In the genomic region with DNA sequence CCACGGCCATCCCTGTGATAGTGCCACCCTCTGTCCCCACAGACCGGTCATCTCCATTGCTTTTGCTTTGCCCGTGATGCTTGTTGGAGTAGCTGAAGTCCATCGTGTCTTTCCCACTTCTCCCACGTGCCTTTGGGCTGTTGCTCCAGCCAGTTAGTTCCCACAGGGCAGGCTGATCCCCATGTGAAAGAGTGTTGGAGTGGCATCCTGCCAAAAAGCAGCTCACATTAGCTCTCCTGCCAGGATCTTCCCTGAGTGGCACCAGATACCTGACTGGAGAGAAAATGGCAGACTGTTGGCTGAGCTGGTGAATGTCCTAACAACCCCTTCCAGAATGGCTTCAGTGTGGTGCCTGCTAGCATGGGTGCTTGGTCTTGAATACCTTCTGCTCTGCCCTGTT, we compare ENCODE assay signal across 12 mouse cellular contexts. TPM values are rescaled to one million over a fixed set of nuclear protein-coding genes. Genes with fewer than 3 reads are reported as not detected.
DNase-seq lines count a peak whose midpoint lies in the region; ATAC-seq and TF ChIP-seq lines count a peak whose summit lies in the region.
"Had no signal": no experiment of that assay in that cellular context is flagged by ENCODE, and none has a peak within 500 bp of the region (broad histone marks: within the 10 kb centered on the region; RNA-seq: fewer than 3 reads in every experiment).

No protein-coding gene starts in this region.

- no peak overlapping the region for H3K9ac ChIP-seq in forebrain, embryonic 15.5 days (replicated peaks)
- H3K9ac ChIP-seq: lung, embryonic 14.5 days had no signal

- 33% methylated on average over 5 of the region's 5 CpGs for WGBS in cerebellum, adult 2 months
- 75% methylated on average over 5 of the region's 5 CpGs for WGBS in forebrain, embryonic 15.5 days

- TF ChIP-seq CTCF in cerebellum, adult 2 months (IDR thresholded peaks at IDR 0.05; ENCODE audit: borderline replicate concordance, insufficient read depth, low read depth, low read length) = no peak

- ATAC-seq in forebrain, embryonic 15.5 days (replicated peaks) = no peak
- ATAC-seq: midbrain, embryonic 16.5 days had no signal

- H3K9me3 ChIP-seq in forebrain, embryonic 15.5 days = no peaks in the 10 kb centered on the region

- H3K27ac ChIP-seq in cerebellum, adult 2 months (ENCODE audit: insufficient read depth, low read length) = no peak overlapping the region
- H3K27ac ChIP-seq in forebrain, embryonic 15.5 days (replicated peaks) = no peak overlapping the region
- H3K27ac ChIP-seq: forebrain, embryonic 10.5 days had no signal

- peak; percentile 58 for DNase-seq in gastrocnemius, adult 18-20 months (ENCODE audit: low spot score)
- no peak for DNase-seq in gastrocnemius, postnatal 14 days
- peak; percentile 29 for DNase-seq in left cerebral cortex, postnatal 4 days
- DNase-seq in left cerebral cortex, adult 9 months (ENCODE audit: low spot score in 2 of 2) = no peak
- peak; percentile 62 to 75 for DNase-seq in cerebellum, adult 2 months
- DNase-seq in kidney, adult 9 months = peak; percentile 60
- no peak for DNase-seq in lung, postnatal 14 days
- DNase-seq: lung, embryonic 14.5 days had no signal

- H3K4me2 ChIP-seq in forebrain, embryonic 15.5 days (replicated peaks) = no peak overlapping the region
- H3K4me2 ChIP-seq: lung, embryonic 14.5 days had no signal

- H3K36me3 ChIP-seq in forebrain, embryonic 15.5 days = peaks cover 72% of the 10 kb centered on the region

- peaks cover 9% of the 10 kb centered on the region for H3K4me1 ChIP-seq in cerebellum, adult 2 months (ENCODE audit: control insufficient read depth, insufficient read depth, low read length)
- H3K4me1 ChIP-seq in forebrain, embryonic 15.5 days = no peaks in the 10 kb centered on the region

- no peak for TF ChIP-seq POLR2A in cerebellum, adult 2 months (IDR thresholded peaks at IDR 0.05; ENCODE audit: borderline replicate concordance, insufficient read depth, low read length)

- H3K4me3 ChIP-seq in cerebellum, adult 2 months (replicated peaks; ENCODE audit: insufficient read depth, low read depth, low read length) = no peak overlapping the region
- H3K4me3 ChIP-seq in forebrain, embryonic 15.5 days = no peak overlapping the region
- H3K4me3 ChIP-seq: forebrain, embryonic 10.5 days had no signal

- no peaks in the 10 kb centered on the region for H3K27me3 ChIP-seq in cerebellum, adult 2 months (ENCODE audit: control insufficient read depth, insufficient read depth, low read length)
- H3K27me3 ChIP-seq in forebrain, embryonic 15.5 days = no peaks in the 10 kb centered on the region

- intact Hi-C loops in gastrocnemius, postnatal 14 days (cut with DNase I; ENCODE audit: low total_unique reads) = no loop called here
- intact Hi-C loops in left cerebral cortex, postnatal 4 days (cut with DNase I) = no loop called here

RNA-seq across cellular contexts. Expression of gene Clta, which starts 27.3 kb away (rescaled TPM):
- 10 to 100 TPM; 48.4 to 58.3 TPM for total RNA-seq in gastrocnemius, adult 18-20 months (2021)
- total RNA-seq in gastrocnemius, postnatal 14 days (2021) = 10 to 100 TPM; 65.7 to 75.0 TPM
- total RNA-seq in left cerebral cortex, postnatal 4 days (2021) = 100 to 1,000 TPM; 333 to 337 TPM
- 459 and 486 TPM in 2 replicates for polyA plus RNA-seq in cerebellum, adult 2 months (2012; rRNA removed)
- polyA plus RNA-seq in forebrain, embryonic 15.5 days (2015; fragmentation: Nextera tagmentation; extraction: Ambion mirVana) = 309 and 310 TPM in 2 replicates

RNA-seq across cellular contexts. Expression of gene Ccin, which starts 48.2 kb away (rescaled TPM):
- not detected for total RNA-seq in gastrocnemius, adult 18-20 months (2021)
- total RNA-seq in gastrocnemius, postnatal 14 days (2021) = under 1 TPM in 1 of 2 experiments, not detected in 1; 0.14 TPM
- under 1 TPM in 1 of 2 experiments, not detected in 1; 0.26 TPM for total RNA-seq in left cerebral cortex, postnatal 4 days (2021)
- polyA plus RNA-seq in cerebellum, adult 2 months (2012; rRNA removed) = not detected in 2 replicates
- polyA plus RNA-seq in forebrain, embryonic 15.5 days (2015; fragmentation: Nextera tagmentation; extraction: Ambion mirVana) = not detected in 2 replicates
- total RNA-seq: left cerebral cortex, adult 8-10 months had no signal
- polyA plus RNA-seq: forebrain, embryonic 10.5 days; lung, embryonic 14.5 days; midbrain, embryonic 16.5 days had no signal

RNA-seq across cellular contexts. Expression of gene Gne, which starts 52.5 kb away (rescaled TPM):
- 10 to 100 TPM in 1 of 2 experiments, 1 to 10 TPM in 1; 9.5 to 12.4 TPM for total RNA-seq in gastrocnemius, adult 18-20 months (2021)
- 10 to 100 TPM; 12.4 to 13.0 TPM for total RNA-seq in gastrocnemius, postnatal 14 days (2021)
- 10 to 100 TPM; 46.3 to 51.6 TPM for total RNA-seq in left cerebral cortex, postnatal 4 days (2021)
- polyA plus RNA-seq in cerebellum, adult 2 months (2012; rRNA removed) = 21.7 and 23.3 TPM in 2 replicates
- 24.6 and 26.3 TPM in 2 replicates for polyA plus RNA-seq in forebrain, embryonic 15.5 days (2015; fragmentation: Nextera tagmentation; extraction: Ambion mirVana)

Comparison
In these comparisons a context has a peak if more than half of its experiments do, and no peak if none do; other contexts are left out.
1. DNase-seq: peak in gastrocnemius, adult 18-20 months (single experiment), left cerebral cortex, postnatal 4 days (single experiment), cerebellum, adult 2 months (2 of 2) and kidney, adult 9 months (single experiment); none in gastrocnemius, postnatal 14 days (single experiment), left cerebral cortex, adult 9 months (0 of 2) and lung, postnatal 14 days (single experiment).
2. RNA of gene Clta, which starts 27.3 kb away (total RNA-seq): 333 to 337 TPM in left cerebral cortex, postnatal 4 days; 65.7 to 75.0 TPM in gastrocnemius, postnatal 14 days and 48.4 to 58.3 TPM in gastrocnemius, adult 18-20 months; every median in the first group is over 4 times any median in the second.